Mouse (Mus musculus) myocyte (in vitro differentiated cells): Measurements from ENCODE around the gene Cybrd1. TPM values are rescaled to one million over a fixed set of nuclear protein-coding genes. Genes with fewer than 3 reads are reported as not detected.

Source experiments
- H3K27me3 ChIP-seq: one replicate; pipeline ENCODE4 v1.6.1; 2011; ENCODE audit not compliant: control insufficient read depth, insufficient read depth, insufficient read length
- H3K36me3 ChIP-seq: one replicate; pipeline ENCODE4 v1.6.1; 2011; ENCODE audit not compliant: control insufficient read depth, insufficient read depth
- H3K4me2 ChIP-seq: one replicate; pipeline ENCODE4 v1.6.1; 2011; ENCODE audit warnings: low read depth, control low read depth
- H3K4me3 ChIP-seq: one replicate; pipeline ENCODE4 v1.5.1; 2011; ENCODE audit warnings: mild to moderate bottlenecking, control low read depth, moderate library complexity
- H3K79me2 ChIP-seq: one replicate; pipeline ENCODE4 v1.6.1; 2011; ENCODE audit not compliant: control insufficient read depth, insufficient read depth
- H3ac ChIP-seq: one replicate; pipeline ENCODE4 v1.6.1; 2011; ENCODE audit not compliant: control insufficient read depth, insufficient read length
- CEBPB ChIP-seq: IDR thresholded peaks from 2 replicates; pipeline ENCODE4 v1.6.1; 2011; ENCODE audit warnings: mild to moderate bottlenecking, moderate library complexity; ENCODE audit not compliant: poor library complexity, insufficient read depth, severe bottlenecking
- E2F4 ChIP-seq: IDR thresholded peaks from one replicate; pipeline ENCODE4 v1.6.1; 2011; ENCODE audit warnings: mild to moderate bottlenecking, control low read depth, moderate library complexity; ENCODE audit not compliant: insufficient read depth
- MAX ChIP-seq: IDR thresholded peaks from one replicate; pipeline ENCODE4 v1.6.1; 2011; ENCODE audit warnings: low read depth, mild to moderate bottlenecking, control low read depth
- MYOD1 ChIP-seq, 3 experiments: IDR thresholded peaks; one replicate each; pipeline ENCODE4 v1.6.1; 2011; ENCODE audit warnings: control low read depth in 2 of 3, low read depth in 2 of 3, mild to moderate bottlenecking in 2 of 3, moderate library complexity in 1 of 3; ENCODE audit not compliant: insufficient read length in 2 of 3, control insufficient read depth in 1 of 3
- MYOG ChIP-seq, 3 experiments: IDR thresholded peaks; one replicate each; pipeline ENCODE4 v1.6.1; 2011; ENCODE audit warnings: control low read depth in 2 of 3, low read depth in 2 of 3, mild to moderate bottlenecking in 2 of 3; ENCODE audit not compliant: insufficient read length in 2 of 3, control insufficient read depth in 1 of 3, insufficient read depth in 1 of 3
- POLR2A ChIP-seq: IDR thresholded peaks from one replicate; pipeline ENCODE4 v1.6.1; 2011; ENCODE audit warnings: low read depth, mild to moderate bottlenecking, control low read depth, moderate library complexity; ENCODE audit not compliant: insufficient read length
- POLR2AphosphoS2 ChIP-seq: IDR thresholded peaks from one replicate; pipeline ENCODE4 v1.6.1; 2011; ENCODE audit warnings: low read depth, control low read depth; ENCODE audit not compliant: insufficient read length
- REST ChIP-seq: IDR thresholded peaks from one replicate; pipeline ENCODE4 v1.6.1; 2011; ENCODE audit warnings: mild to moderate bottlenecking, control low read depth, moderate library complexity; ENCODE audit not compliant: insufficient read depth, insufficient read length
- SRF ChIP-seq: IDR thresholded peaks from one replicate; pipeline ENCODE4 v1.6.1; 2011; ENCODE audit warnings: low read depth; ENCODE audit not compliant: control insufficient read depth, insufficient read length
- TCF12 ChIP-seq: IDR thresholded peaks from one replicate; pipeline ENCODE4 v1.6.1; 2011; ENCODE audit warnings: mild to moderate bottlenecking, control low read depth; ENCODE audit not compliant: poor library complexity, insufficient read depth, severe bottlenecking
- TCF3 ChIP-seq: IDR thresholded peaks from one replicate; pipeline ENCODE4 v1.6.1; 2011; ENCODE audit warnings: low read depth, control low read depth; ENCODE audit not compliant: insufficient read length
- USF1 ChIP-seq: IDR thresholded peaks from one replicate; pipeline ENCODE4 v1.6.1; 2011; ENCODE audit warnings: low read depth, mild to moderate bottlenecking, control low read depth, moderate library complexity
- polyA plus RNA-seq: library from polyadenylated mRNA; unstranded; fragments of >200 nt; fragmentation: generic; extraction: Trizol; gene quantifications from one replicate; pipeline ENCODE4 v1.2.1, GENCODE M21; 2012; ENCODE audit warnings: missing spikeins

The Cybrd1 gene
- polyA plus RNA-seq, 1 experiment = 0.02 TPM

DNA sequence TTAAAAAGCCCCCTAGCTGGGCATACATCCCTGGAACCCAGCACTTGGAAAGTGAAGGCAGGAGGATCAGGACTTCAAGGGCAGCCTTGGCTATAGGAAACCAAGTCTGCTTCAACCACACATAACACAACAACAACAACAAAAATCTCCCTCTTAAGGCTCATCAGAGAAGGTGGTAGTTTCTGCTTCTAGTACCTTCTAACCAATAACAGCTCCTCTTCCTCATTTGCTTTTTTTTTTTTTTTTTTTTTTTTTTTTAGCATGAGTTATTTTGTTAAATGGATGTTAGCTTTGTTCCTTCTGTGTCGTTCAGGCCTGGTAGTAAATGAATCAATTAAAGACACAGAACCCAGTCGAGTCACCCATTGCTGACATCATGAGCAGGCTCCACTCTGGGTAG is 10.5 kb upstream of the Cybrd1 start:
- Histone ChIP-seq H3K36me3 (no peaks in the 10 kb centered on the region), H3K4me3 (no peak overlapping the region), H3K27me3 (no peaks in the 10 kb centered on the region), H3K4me2 (no peak overlapping the region), H3ac (no peak overlapping the region), H3K79me2 (no peaks in the 10 kb centered on the region)
- TF ChIP-seq TCF12 = no peak
- no peak for TF ChIP-seq MAX
- TF ChIP-seq E2F4 = no peak
- no peak for TF ChIP-seq POLR2A
- no peak for TF ChIP-seq POLR2AphosphoS2
- no peak for TF ChIP-seq SRF
- TF ChIP-seq TCF3 = no peak
- no peak for TF ChIP-seq MYOD1 (IDR thresholded peaks at IDR 0.05; ENCODE audit: control insufficient read depth in 1 of 3, insufficient read length in 2 of 3, low read depth in 2 of 3)
- TF ChIP-seq MYOG (IDR thresholded peaks at IDR 0.05; ENCODE audit: control insufficient read depth in 1 of 3, insufficient read depth in 1 of 3, insufficient read length in 2 of 3, low read depth in 2 of 3) = no peak
- no peak for TF ChIP-seq CEBPB
- TF ChIP-seq REST = no peak
- no peak for TF ChIP-seq USF1

- no peaks in the 10 kb centered on the region for H3K79me2 ChIP-seq
- no peak overlapping the region for H3K4me3 ChIP-seq
- TF ChIP-seq MYOD1 (IDR thresholded peaks at IDR 0.05; ENCODE audit: control insufficient read depth in 1 of 3, insufficient read length in 2 of 3, low read depth in 2 of 3) = no peak
- no peak for TF ChIP-seq POLR2AphosphoS2
- no peak for TF ChIP-seq MYOG (IDR thresholded peaks at IDR 0.05; ENCODE audit: control insufficient read depth in 1 of 3, insufficient read depth in 1 of 3, insufficient read length in 2 of 3, low read depth in 2 of 3)
- no peak for TF ChIP-seq CEBPB
- TF ChIP-seq TCF12 = no peak
- no peak for TF ChIP-seq E2F4
- TF ChIP-seq REST = no peak
- TF ChIP-seq POLR2A = no peak
- no peak for TF ChIP-seq SRF
- no peak for TF ChIP-seq TCF3
- no peak for TF ChIP-seq USF1
- no peak for TF ChIP-seq MAX
- no peaks in the 10 kb centered on the region for H3K27me3 ChIP-seq
- no peaks in the 10 kb centered on the region for H3K36me3 ChIP-seq
- no peak overlapping the region for H3ac ChIP-seq
- no peak overlapping the region for H3K4me2 ChIP-seq
Measured at GRCm38 (mm10) chr2:71108541-71108940, 9.2 kb upstream of the Cybrd1 start.

DNA sequence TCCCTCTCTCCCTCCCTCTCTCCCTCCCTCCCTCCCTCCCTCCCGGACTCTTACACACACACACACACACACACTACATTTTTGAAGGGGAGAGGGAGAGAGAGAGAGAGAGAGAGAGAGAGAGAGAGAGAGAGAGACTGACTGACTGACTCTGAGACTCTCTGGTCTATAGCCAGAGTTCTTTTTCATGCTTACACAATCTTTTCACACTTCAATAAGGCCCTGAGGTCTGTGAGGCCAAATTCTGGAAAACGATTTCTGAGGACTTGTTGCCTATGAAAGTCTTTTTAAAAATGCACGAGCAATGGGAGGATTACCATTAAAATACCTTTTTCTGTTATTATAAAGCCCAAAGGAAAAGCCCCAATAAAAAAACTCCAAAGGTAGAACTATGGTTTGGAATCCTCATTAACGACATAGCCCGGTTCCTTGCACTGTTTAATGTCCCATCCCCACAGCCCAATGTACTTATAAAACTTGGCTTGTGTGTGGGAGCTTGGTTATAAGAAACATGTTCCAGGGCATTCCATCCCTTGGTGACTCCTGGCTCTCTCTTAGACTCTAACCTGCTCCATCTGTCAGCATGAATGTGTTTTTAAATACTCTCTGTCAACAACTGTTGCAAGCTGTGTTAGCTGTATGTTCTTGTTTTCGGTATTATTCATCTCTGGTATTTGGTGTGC is 4.1 kb upstream of the Cybrd1 start:
- H3K4me2 ChIP-seq = no peak overlapping the region
- no peaks in the 10 kb centered on the region for H3K79me2 ChIP-seq
- H3ac ChIP-seq = no peak overlapping the region
- H3K4me3 ChIP-seq = no peak overlapping the region
- H3K36me3 ChIP-seq = no peaks in the 10 kb centered on the region
- TF ChIP-seq USF1 = no peak
- no peak for TF ChIP-seq REST
- H3K27me3 ChIP-seq = no peaks in the 10 kb centered on the region

DNA sequence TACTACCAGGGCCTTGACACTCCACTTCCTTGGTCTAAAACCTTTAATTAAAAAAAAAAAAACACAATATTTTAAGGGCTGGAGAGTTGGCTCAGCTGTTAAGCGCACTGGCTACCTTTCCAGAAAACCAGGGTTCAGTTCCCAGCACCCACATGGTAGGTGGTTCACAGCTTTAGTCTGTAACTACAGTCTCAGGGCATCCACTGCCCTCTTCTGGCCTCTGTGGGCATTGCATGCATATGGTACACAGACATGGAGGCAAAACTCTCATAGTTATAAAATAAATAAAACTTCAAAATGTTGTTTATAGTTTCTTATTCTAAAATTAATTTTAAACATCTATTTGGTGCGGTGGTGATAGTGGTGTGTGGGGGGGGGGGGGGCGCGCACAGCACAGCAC is 1.6 kb upstream of the Cybrd1 start:
- Histone ChIP-seq H3K36me3 (no peaks in the 10 kb centered on the region), H3ac (no peak overlapping the region), H3K4me3 (no peak overlapping the region), H3K27me3 (no peaks in the 10 kb centered on the region), H3K4me2 (no peak overlapping the region), H3K79me2 (no peaks in the 10 kb centered on the region)
- TF ChIP-seq TCF12 = no peak
- no peak for TF ChIP-seq USF1
- no peak for TF ChIP-seq CEBPB
- no peak for TF ChIP-seq MAX
- TF ChIP-seq SRF = no peak
- no peak for TF ChIP-seq POLR2A
- no peak for TF ChIP-seq TCF3
- no peak for TF ChIP-seq MYOG (IDR thresholded peaks at IDR 0.05; ENCODE audit: control insufficient read depth in 1 of 3, insufficient read depth in 1 of 3, insufficient read length in 2 of 3, low read depth in 2 of 3)
- no peak for TF ChIP-seq REST
- TF ChIP-seq MYOD1 (IDR thresholded peaks at IDR 0.05; ENCODE audit: control insufficient read depth in 1 of 3, insufficient read length in 2 of 3, low read depth in 2 of 3) = no peak
- TF ChIP-seq POLR2AphosphoS2 = no peak
- TF ChIP-seq E2F4 = no peak

DNA sequence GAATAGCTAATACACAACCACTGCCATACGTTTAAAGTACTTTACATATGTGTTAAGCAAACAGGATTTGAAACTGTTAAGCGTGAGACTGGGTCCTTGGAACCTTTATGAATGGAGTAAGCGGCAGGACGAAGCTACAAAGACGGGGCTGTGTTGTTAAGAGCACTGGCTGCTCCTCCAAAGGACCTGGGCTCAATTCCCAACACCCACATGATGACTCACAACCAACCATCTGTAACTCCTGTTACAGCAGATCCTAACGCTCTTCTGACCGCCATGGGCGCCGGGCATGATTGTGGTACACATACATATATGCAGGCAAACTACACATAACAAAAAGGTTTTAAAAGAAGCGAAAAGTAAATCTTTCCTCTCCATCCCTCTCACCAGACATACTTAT is 3.1 kb downstream of the Cybrd1 start:
- TF ChIP-seq MAX (no peak), MYOG (IDR thresholded peaks at IDR 0.05; ENCODE audit: control insufficient read depth in 1 of 3, insufficient read depth in 1 of 3, insufficient read length in 2 of 3, low read depth in 2 of 3) (no peak), E2F4 (no peak), USF1 (no peak), TCF3 (no peak), MYOD1 (IDR thresholded peaks at IDR 0.05; ENCODE audit: control insufficient read depth in 1 of 3, insufficient read length in 2 of 3, low read depth in 2 of 3) (no peak), TCF12 (no peak), POLR2A (no peak), SRF (no peak), REST (no peak), POLR2AphosphoS2 (no peak), CEBPB (no peak)
- Histone ChIP-seq H3K27me3 (no peaks in the 10 kb centered on the region), H3K4me3 (no peak overlapping the region)

More for the DNA sequence above, 3.1 kb downstream of the Cybrd1 start:
- Histone ChIP-seq H3K36me3 (no peaks in the 10 kb centered on the region), H3K4me2 (no peak overlapping the region), H3K79me2 (no peaks in the 10 kb centered on the region), H3ac (no peak overlapping the region)
